Mouse (Mus musculus) limb, embryonic 15.5 days (tissue): ENCODE results near the gene Fcer1g. TPM values are rescaled to one million over a fixed set of nuclear protein-coding genes. Genes with fewer than 3 reads are reported as not detected.
A peak's percentile ranks its signal among the peaks of the same experiment; 100 is the strongest.
"Not testable (repeated sequence)": the region's sequence is repeated elsewhere in the genome, so short reads cannot be mapped to it uniquely, and the experiment has no call there.

Source experiments
- ATAC-seq: fragments of 200-750 bp; cut with Nextera tagmentation; 2 replicates; pipeline ENCODE4 v1.8.0; 2017; ENCODE audit warnings: low read depth, moderate TSS enrichment; ENCODE audit not compliant: insufficient number of reproducible peaks, low FRiP score, low TSS enrichment
- H3K27ac ChIP-seq: fragments of 300-500 bp; sonication (generic); 2 replicates; pipeline ENCODE4 v1.5.1; 2015; ENCODE audit warnings: moderate library complexity, mild to moderate bottlenecking, inconsistent platforms
- H3K27me3 ChIP-seq: fragments of 300-500 bp; sonication (generic); 2 replicates; pipeline ENCODE4 v1.6.1; 2015; ENCODE audit warnings: inconsistent platforms
- H3K36me3 ChIP-seq: fragments of 300-500 bp; sonication (generic); 2 replicates; pipeline ENCODE4 v1.6.1; 2015; ENCODE audit warnings: inconsistent platforms
- H3K4me1 ChIP-seq: fragments of 300-500 bp; sonication (generic); 2 replicates; pipeline ENCODE4 v1.6.1; 2015; ENCODE audit warnings: inconsistent platforms
- H3K4me2 ChIP-seq: fragments of 300-500 bp; sonication (generic); 2 replicates; pipeline ENCODE4 v1.6.1; 2015; ENCODE audit warnings: mild to moderate bottlenecking, inconsistent platforms
- H3K4me3 ChIP-seq: fragments of 300-500 bp; sonication (generic); 2 replicates; pipeline ENCODE4 v1.5.1; 2015; ENCODE audit warnings: mild to moderate bottlenecking, inconsistent platforms
- H3K9ac ChIP-seq: fragments of 300-500 bp; sonication (generic); 2 replicates; pipeline ENCODE4 v1.6.1; 2015; ENCODE audit warnings: inconsistent platforms
- H3K9me3 ChIP-seq: fragments of 300-500 bp; sonication (generic); 2 replicates; pipeline ENCODE4 v1.6.1; 2016; ENCODE audit warnings: inconsistent platforms
- WGBS: fragments of 180-500 bp; shearing (Covaris S2); methylation state at CpG from one replicate; pipeline ENCODE4 v1.1.7; 2015; 5-methylcytosine and 5-hydroxymethylcytosine counted together
- polyA plus RNA-seq: library from polyadenylated mRNA; unstranded; fragments of >200 nt; fragmentation: Nextera tagmentation; extraction: Ambion mirVana; gene quantifications from 2 replicates; pipeline ENCODE4 v1.2.1, GENCODE M21; 2015

Fcer1g gene
- polyA plus RNA-seq, 1 experiment from 2014 or later, result 94.7 TPM

GRCm38 (mm10) chr1:171249913-171250600, 15.9 kb upstream of the Fcer1g start, which contains the start of gene Adamts4:
Gene Adamts4 (plus strand): TSS chr1:171250421.
- ATAC-seq, result no peak
- Histone ChIP-seq H3K36me3 (peaks cover 18% of the 10 kb centered on the region), H3K9ac (peak within 1 kb of the TSS; percentile 29), H3K9me3 (no peaks in the 10 kb centered on the region), H3K4me1 (peaks cover 72% of the 10 kb centered on the region), H3K4me2 (peak within 1 kb of the TSS; percentile 58), H3K4me3 (peak within 1 kb of the TSS; percentile 41), H3K27me3 (no peaks in the 10 kb centered on the region), H3K27ac (peak within 1 kb of the TSS; percentile 91)
- WGBS, result 12% methylated on average over 5 of the region's 5 CpGs

- no peaks in the 10 kb centered on the region for H3K9me3 ChIP-seq
- no peak overlapping the region for H3K9ac ChIP-seq
- peaks cover 73% of the 10 kb centered on the region for H3K4me1 ChIP-seq
- WGBS, result 55% methylated on average over 3 of the region's 3 CpGs
- no peak overlapping the region for H3K4me2 ChIP-seq
- no peak for ATAC-seq
- peak overlapping the region; percentile 94 for H3K27ac ChIP-seq
- no peak overlapping the region for H3K4me3 ChIP-seq
- peaks cover 11% of the 10 kb centered on the region for H3K36me3 ChIP-seq
- no peaks in the 10 kb centered on the region for H3K27me3 ChIP-seq
Measured at GRCm38 (mm10) chr1:171248386-171249226, 14.4 kb upstream of the Fcer1g start.

- peaks cover 68% of the 10 kb centered on the region for H3K4me1 ChIP-seq
- no peaks in the 10 kb centered on the region for H3K9me3 ChIP-seq
- peak overlapping the region; percentile 58 for H3K4me2 ChIP-seq
- H3K27ac ChIP-seq, result peak overlapping the region; percentile 94
- H3K9ac ChIP-seq, result no peak overlapping the region
- ATAC-seq, result no peak
- peaks cover 17% of the 10 kb centered on the region for H3K36me3 ChIP-seq
- no peaks in the 10 kb centered on the region for H3K27me3 ChIP-seq
- WGBS, result 29% methylated on average over 4 of the region's 4 CpGs
- peak overlapping the region; percentile 63 for H3K4me3 ChIP-seq
Measured at GRCm38 (mm10) chr1:171247916-171248315, 13.8 kb upstream of the Fcer1g start.

- Histone ChIP-seq H3K9ac (0 out of 2 replicates have a peak overlapping the region, but pooled peaks have one; percentile 14), H3K4me1 (peaks cover 64% of the 10 kb centered on the region), H3K4me3 (peak overlapping the region; percentile 63), H3K27ac (peak overlapping the region; percentile 94), H3K27me3 (no peaks in the 10 kb centered on the region), H3K4me2 (peak overlapping the region; percentile 58), H3K36me3 (peaks cover 22% of the 10 kb centered on the region), H3K9me3 (no peaks in the 10 kb centered on the region)
- ATAC-seq, result no peak
- 10% methylated on average over 13 of the region's 13 CpGs for WGBS
Measured at GRCm38 (mm10) chr1:171247453-171247841, 13.3 kb upstream of the Fcer1g start.

GRCm38 (mm10) chr1:171246709-171247452, 12.7 kb upstream of the Fcer1g start:
- WGBS, result under 1% methylated on average over 41 of the region's 41 CpGs
- Histone ChIP-seq H3K4me3 (peak overlapping the region; percentile 63), H3K27me3 (no peaks in the 10 kb centered on the region), H3K36me3 (peaks cover 28% of the 10 kb centered on the region), H3K9me3 (no peaks in the 10 kb centered on the region), H3K9ac (peak overlapping the region; percentile 64), H3K27ac (peak overlapping the region; percentile 94), H3K4me2 (peak overlapping the region; percentile 72), H3K4me1 (peaks cover 58% of the 10 kb centered on the region)
- ATAC-seq, result peak; percentile 90

GRCm38 (mm10) chr1:171245353-171245752, 11.2 kb upstream of the Fcer1g start:
- 67% methylated on average over 8 of the region's 8 CpGs for whole genome bisulfite sequencing
- ATAC-seq, result no peak
- H3K36me3 ChIP-seq, result peaks cover 42% of the 10 kb centered on the region
- H3K27me3 ChIP-seq, result no peaks in the 10 kb centered on the region
- H3K4me3 ChIP-seq, result no peak overlapping the region
- H3K27ac ChIP-seq, result no peak overlapping the region
- H3K9ac ChIP-seq, result no peak overlapping the region
- H3K4me2 ChIP-seq, result 0 out of 2 replicates have a peak overlapping the region, but pooled peaks have one; percentile 72
- H3K4me1 ChIP-seq, result peaks cover 43% of the 10 kb centered on the region
- H3K9me3 ChIP-seq, result no peaks in the 10 kb centered on the region

GRCm38 (mm10) chr1:171241952-171242351, 7.8 kb upstream of the Fcer1g start:
- not testable (repeated sequence) for ATAC-seq

GRCm38 (mm10) chr1:171240911-171241310, 6.7 kb upstream of the Fcer1g start:
- no peak for ATAC-seq
- Histone ChIP-seq H3K36me3 (peaks cover 85% of the 10 kb centered on the region), H3K9ac (no peak overlapping the region), H3K9me3 (no peaks in the 10 kb centered on the region), H3K27me3 (no peaks in the 10 kb centered on the region), H3K4me2 (no peak overlapping the region), H3K27ac (no peak overlapping the region), H3K4me1 (peaks cover 8% of the 10 kb centered on the region), H3K4me3 (no peak overlapping the region)
- WGBS, result 89% methylated on average over 10 of the region's 10 CpGs

More at GRCm38 (mm10) chr1:171241952-171242351, 7.8 kb upstream of the Fcer1g start:
- not testable (repeated sequence) for H3K27me3 ChIP-seq, H3K4me3 ChIP-seq, H3K9ac ChIP-seq, H3K27ac ChIP-seq, H3K9me3 ChIP-seq, H3K4me2 ChIP-seq
- peaks cover 13% of the 10 kb centered on the region for H3K4me1 ChIP-seq
- 84% methylated on average over 12 of the region's 12 CpGs for WGBS
- peaks cover 75% of the 10 kb centered on the region for H3K36me3 ChIP-seq

- no peak for ATAC-seq
- no peaks in the 10 kb centered on the region for H3K9me3 ChIP-seq
- no peak overlapping the region for H3K27ac ChIP-seq
- 76% methylated on average over 15 of the region's 15 CpGs for WGBS
- H3K4me3 ChIP-seq, result no peak overlapping the region
- H3K4me2 ChIP-seq, result no peak overlapping the region
- H3K36me3 ChIP-seq, result peaks cover 87% of the 10 kb centered on the region
- H3K27me3 ChIP-seq, result no peaks in the 10 kb centered on the region
- H3K9ac ChIP-seq, result no peak overlapping the region
- H3K4me1 ChIP-seq, result 0 out of 2 replicates have a peak, but pooled peaks cover 2% of the 10 kb centered on the region
Measured at GRCm38 (mm10) chr1:171239992-171240744, 6.0 kb upstream of the Fcer1g start.

- Histone ChIP-seq H3K9me3 (no peaks in the 10 kb centered on the region), H3K4me1 (no peaks in the 10 kb centered on the region), H3K27ac (no peak overlapping the region), H3K27me3 (no peaks in the 10 kb centered on the region), H3K4me3 (no peak overlapping the region), H3K4me2 (no peak overlapping the region), H3K36me3 (peaks cover 97% of the 10 kb centered on the region), H3K9ac (no peak overlapping the region)
- WGBS, result 70% methylated on average over 14 of the region's 14 CpGs
- no peak for ATAC-seq
Measured at GRCm38 (mm10) chr1:171238463-171238862, 4.3 kb upstream of the Fcer1g start.

GRCm38 (mm10) chr1:171237438-171237837, 3.3 kb upstream of the Fcer1g start:
- no peak for ATAC-seq
- Histone ChIP-seq H3K9me3 (no peaks in the 10 kb centered on the region), H3K4me2 (no peak overlapping the region)

More at GRCm38 (mm10) chr1:171237438-171237837, 3.3 kb upstream of the Fcer1g start:
- H3K27ac ChIP-seq, result no peak overlapping the region
- H3K9ac ChIP-seq, result no peak overlapping the region
- H3K36me3 ChIP-seq, result peaks cover 90% of the 10 kb centered on the region
- WGBS, result 89% methylated on average over 6 of the region's 6 CpGs
- no peak overlapping the region for H3K4me3 ChIP-seq
- no peaks in the 10 kb centered on the region for H3K4me1 ChIP-seq
- no peaks in the 10 kb centered on the region for H3K27me3 ChIP-seq
